Mouse (Mus musculus) brain, adult 2 months (tissue): ENCODE measurements at regions not wholly inside any gene's neighbourhood (a gene's known extent, or its start where the extent isn't known, plus 50 kb on each side); places are given as distances from the start of the nearest gene placed in this dataset.
A peak's percentile ranks its signal among the peaks of the same experiment; 100 is the strongest.

Experiments
- DNase-seq: peaks from one replicate; pipeline ENCODE4 v3.0.0; 2011; ENCODE audit warnings: low read depth, low spot score

- no peak for DNase-seq
Observed at GRCm38 (mm10) chr3:74035200-74035599, 327.0 kb upstream of the Bche start.

GRCm38 (mm10) chr3:74019501-74019900 is 311.3 kb upstream of the Bche start:
- DNase-seq = peak; percentile 19
